Mouse (Mus musculus) gastrocnemius, adult 2 months (tissue): ENCODE data around the gene Cdc42. TPM values are rescaled to one million over a fixed set of nuclear protein-coding genes. Genes with fewer than 3 reads are reported as not detected.

ENCODE experiments used
- DNase-seq: peaks from one replicate; pipeline ENCODE4 v3.0.0; 2022
- H3K27ac ChIP-seq: fragments of 200-600 bp; 2 replicates; pipeline ENCODE4 v1.8.1; 2022; ENCODE audit warnings: mild to moderate bottlenecking
- H3K4me3 ChIP-seq: fragments of 200-600 bp; 2 replicates; pipeline ENCODE4 v1.8.1; 2022; ENCODE audit warnings: mild to moderate bottlenecking, moderate library complexity
- CTCF ChIP-seq: fragments of 200-600 bp; IDR thresholded peaks from 2 replicates; pipeline ENCODE4 v1.8.1; 2022; ENCODE audit warnings: antibody characterized with exemption, mild to moderate bottlenecking, moderate library complexity
- intact Hi-C: fragments of 180-260 bp; cut with DNase I; formaldehyde crosslinking; loops from one replicate; pipeline ENCODE4 v1.15.1; 2025
- total RNA-seq, 2 experiments: library from RNA; stranded (reverse); gene quantifications; 2 replicates each; pipeline ENCODE4 v1.2.3; 2021

Cdc42 gene
- total RNA-seq, 2 experiments from 2014 or later, result 169 to 187 TPM

DNA sequence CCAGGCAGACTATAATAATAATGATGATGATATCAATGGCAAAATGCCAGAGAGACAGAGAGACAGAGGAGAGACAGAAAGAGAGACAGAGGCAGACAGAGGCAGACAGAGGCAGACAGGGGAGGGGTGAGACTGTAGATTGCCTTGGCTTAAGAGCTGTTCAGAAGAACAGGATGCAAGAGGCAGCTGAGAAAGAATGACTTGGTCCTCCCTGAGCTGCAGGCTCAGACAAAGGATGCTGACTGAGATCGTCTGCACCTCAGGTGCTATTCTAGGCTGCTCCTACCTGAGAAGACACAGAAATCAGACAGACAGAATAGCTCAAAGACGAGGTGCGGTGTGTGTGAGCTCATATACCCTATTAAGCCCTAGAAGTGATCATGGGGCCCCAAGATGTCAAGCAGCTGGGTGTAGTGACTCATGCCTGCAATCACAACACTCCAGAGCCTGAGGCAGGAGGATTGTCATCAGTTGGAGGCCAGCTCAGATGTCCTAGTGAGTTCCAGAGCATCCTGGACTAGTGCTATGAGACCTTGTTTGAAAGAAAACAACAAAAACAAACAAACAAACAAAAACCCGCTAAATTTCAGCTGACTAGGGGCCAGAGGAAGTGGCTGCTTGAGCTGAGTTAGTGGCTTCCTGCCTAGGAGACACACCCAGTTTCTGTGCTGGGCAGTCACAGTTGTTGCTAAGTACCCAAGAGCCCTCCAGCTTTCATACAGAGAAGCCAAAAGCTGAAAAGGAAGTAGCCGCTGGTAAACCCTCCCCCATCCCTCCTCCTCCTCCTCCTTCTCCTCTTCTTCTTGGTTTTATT is 10.0 kb upstream of the Cdc42 start:
- DNase-seq, result peak; percentile 57
- Histone ChIP-seq H3K27ac (peak overlapping the region; percentile 82), H3K4me3 (peak overlapping the region; percentile 45)
- no peak for TF ChIP-seq CTCF
- intact Hi-C loops, result no loop called here

DNA sequence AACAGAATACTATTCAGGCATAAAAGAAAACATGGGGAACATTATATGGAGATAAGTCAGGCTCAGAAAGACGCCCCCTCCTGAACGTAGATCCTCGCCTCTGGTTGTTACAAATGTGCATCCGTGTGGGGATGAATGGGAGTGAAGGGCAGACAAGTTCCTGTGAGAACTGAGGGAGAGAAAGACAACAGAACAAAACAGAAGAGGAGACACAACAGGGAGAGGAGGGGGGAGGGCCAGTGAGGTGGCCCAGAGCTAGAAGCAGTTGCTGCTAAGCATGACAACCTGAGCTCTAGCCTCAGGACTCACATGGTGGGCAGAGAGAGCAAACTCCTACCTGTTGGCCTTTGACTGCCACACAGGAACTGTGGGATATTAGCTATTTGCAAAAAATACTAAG is 8.6 kb upstream of the Cdc42 start:
- no peak for TF ChIP-seq CTCF
- DNase-seq, result no peak
- Histone ChIP-seq H3K27ac (no peak overlapping the region), H3K4me3 (no peak overlapping the region)
- intact Hi-C loops, result no loop called here

DNA sequence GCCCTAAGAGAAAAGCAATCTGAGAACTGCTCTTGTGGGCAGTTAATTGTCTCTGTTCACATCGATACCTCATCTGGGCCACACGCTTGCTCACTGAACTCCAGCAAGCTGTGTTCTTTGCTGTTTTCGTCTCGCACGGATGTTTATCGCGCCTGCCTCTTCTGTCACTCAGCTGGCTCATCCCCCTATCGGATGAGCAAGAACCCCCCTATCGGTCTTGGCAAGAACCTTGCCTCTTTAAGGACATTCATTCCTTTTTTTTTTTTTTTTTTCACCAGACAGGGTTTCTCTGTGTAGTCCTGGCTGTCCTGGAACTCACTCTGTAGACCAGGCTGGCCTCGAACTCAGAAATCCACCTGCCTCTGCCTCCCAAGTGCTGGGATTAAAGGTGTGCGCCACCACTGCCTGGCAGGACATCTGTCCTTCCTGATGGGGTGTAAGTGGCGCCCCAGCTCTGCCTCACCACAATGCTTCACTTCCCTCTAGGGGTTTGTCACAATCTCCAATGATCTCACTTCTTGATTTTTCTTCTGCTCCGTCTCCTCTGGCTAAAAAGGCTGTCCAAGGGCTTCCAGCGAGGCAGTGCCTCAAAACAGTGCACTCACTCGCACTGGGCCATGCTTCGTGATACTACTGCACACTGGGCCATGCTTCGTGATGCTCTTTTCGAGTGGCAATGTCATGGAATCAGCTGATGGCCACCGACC is 8.0 kb upstream of the Cdc42 start:
- no peak overlapping the region for H3K27ac ChIP-seq
- intact Hi-C loops, result no loop called here
- DNase-seq, result no peak
- no peak for TF ChIP-seq CTCF
- H3K4me3 ChIP-seq, result no peak overlapping the region

DNA sequence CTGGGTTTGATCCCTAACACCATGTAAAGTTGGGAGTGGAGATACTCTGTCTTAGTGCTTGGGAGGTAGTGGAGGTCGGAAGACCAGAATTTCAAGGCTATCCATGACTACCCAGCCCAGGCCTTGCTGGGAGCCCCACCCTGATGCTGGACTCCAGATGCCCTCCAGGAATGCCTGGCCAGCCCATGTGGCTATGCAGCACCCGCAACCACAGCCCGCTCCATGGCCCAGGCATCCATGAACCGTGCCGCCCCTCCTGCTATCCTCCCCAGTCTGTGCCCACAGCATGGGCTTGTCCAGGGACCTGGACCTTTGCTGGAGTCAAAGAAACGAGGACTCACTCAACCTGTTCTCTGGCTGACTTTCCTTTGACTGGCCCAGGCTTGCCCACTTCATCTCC is 7.3 kb upstream of the Cdc42 start:
- H3K27ac ChIP-seq, result no peak overlapping the region
- H3K4me3 ChIP-seq, result no peak overlapping the region
- intact Hi-C loops, result no loop called here
- no peak for TF ChIP-seq CTCF
- DNase-seq, result no peak

DNA sequence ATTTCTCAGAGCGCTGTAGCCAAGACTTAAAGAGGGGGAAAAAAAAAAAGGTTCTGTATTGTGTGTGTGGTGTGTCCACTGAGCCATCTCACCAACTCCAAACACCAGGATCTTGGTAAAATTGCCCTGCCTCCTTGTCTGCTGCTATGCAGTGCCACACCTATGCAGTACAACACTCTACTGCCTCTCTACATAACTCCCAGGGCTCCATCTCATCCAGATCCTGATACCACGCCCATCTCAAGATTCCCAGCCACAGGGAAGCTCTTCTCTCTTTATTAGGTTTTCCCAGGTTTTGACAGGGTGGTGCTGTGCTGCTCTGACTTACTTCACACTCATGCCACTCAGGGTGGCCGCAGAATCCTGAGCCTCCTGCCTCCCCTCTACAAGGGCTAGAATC is 3.5 kb upstream of the Cdc42 start:
- no peak for TF ChIP-seq CTCF
- intact Hi-C loops, result no loop called here
- DNase-seq, result no peak
- H3K4me3 ChIP-seq, result no peak overlapping the region
- H3K27ac ChIP-seq, result no peak overlapping the region

DNA sequence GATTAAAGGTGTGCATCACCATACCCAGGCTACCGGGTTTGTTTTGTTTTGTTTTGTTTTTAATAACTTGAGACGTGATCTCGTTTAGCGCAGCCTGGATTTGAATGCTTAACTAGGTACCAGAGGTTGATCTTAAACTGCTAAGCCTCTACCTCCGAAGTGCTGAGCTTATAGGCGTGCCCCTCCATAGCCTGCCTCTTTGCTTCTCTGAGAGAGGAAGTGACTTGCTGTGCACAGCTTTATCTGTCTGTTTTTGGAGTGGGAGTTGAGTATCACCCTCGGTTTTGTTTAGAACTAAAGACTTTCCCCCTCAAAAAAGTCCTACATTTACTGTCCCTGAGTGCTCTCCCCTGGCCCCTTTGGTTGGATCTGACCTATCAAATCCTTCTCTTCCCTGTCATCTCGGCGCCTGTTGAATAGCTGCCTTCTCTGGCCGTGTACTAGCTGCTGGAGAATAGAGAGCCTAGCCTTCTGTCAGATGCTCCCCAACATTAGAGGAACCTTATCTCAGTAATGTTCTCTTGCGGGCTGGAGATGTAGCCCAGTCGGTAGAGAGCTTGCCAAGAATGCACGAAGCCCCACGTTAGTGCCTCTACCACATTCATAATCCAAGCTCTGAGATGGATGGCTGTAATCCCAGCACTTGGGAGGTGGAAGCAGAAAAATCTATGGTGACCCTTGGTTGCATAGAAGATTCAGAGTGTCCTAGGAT is 927 bp upstream of the Cdc42 start:
- TF ChIP-seq CTCF, result no peak
- peak overlapping the region; percentile 99 for H3K27ac ChIP-seq
- peak overlapping the region; percentile 92 for H3K4me3 ChIP-seq
- no peak for DNase-seq
- intact Hi-C loops, result no loop called here

DNA sequence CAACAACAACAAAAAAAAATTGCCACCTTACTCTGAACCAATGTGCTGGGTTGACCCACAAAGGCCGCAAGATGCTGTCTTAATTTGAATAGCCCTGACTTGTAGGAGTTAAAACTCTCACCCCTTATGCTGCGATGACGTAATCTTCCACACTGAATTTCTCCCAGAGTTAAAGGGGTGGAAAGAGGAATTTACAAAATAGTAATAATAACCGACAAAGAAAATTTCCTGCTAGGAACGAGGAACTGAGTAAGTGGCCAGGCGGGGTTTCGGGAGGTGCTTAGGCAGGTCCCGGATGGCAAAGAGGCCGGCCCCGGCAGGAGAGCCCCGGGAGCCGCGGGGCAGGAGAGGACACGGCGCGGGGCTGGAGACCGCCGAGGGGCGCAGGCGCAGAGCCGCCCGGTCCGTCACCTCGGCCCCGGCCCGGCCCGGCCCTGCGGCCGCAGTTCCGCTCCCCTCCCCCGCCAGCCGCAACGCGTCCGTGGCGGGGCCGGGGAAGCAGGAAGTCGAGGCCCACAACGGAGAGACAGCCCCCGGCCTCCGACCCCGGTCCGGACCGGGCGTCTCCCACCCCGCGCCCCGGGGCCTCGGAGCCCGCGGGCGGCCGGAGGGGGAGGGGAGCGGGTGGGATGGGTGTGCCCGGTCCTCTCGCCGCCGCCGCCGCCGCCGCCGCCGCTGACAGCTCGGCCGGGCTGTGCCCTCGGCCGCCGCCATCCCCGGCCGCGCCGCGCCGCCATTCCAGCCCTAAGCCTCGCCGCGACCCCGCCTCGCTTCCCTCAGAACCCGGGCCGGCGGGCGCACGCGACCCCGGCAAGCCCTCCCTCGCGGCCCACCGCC is 628 bp downstream of the Cdc42 start:
- TF ChIP-seq CTCF, result no peak
- H3K4me3 ChIP-seq, result peak overlapping the region; percentile 92
- DNase-seq, result peak; percentile 91
- peak overlapping the region; percentile 99 for H3K27ac ChIP-seq
- intact Hi-C loops, result no loop called here

DNA sequence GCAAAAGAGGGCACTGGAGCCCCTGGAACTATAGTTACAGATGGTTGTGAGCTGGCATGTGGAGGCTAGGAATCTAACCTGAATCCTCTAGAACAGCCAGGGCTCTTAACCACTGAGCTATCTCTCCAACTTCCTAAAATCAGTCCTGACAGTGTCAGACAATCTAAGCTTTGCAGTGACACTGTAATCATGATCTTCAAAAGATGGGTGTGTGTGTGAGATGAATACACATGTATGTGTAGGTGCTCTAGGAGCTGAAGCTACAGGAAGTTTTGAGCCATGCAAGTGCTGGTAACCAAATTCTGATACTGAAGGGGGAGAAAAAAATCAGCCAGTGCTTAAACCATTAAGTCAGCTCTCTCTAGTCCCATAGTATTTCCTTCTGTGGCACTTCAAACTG is 6.9 kb downstream of the Cdc42 start:
- no peak overlapping the region for H3K4me3 ChIP-seq
- no peak for DNase-seq
- TF ChIP-seq CTCF, result no peak
- intact Hi-C loops, result no loop called here
- H3K27ac ChIP-seq, result peak overlapping the region; percentile 99; the same call in 1 of the 2 replicates

DNA sequence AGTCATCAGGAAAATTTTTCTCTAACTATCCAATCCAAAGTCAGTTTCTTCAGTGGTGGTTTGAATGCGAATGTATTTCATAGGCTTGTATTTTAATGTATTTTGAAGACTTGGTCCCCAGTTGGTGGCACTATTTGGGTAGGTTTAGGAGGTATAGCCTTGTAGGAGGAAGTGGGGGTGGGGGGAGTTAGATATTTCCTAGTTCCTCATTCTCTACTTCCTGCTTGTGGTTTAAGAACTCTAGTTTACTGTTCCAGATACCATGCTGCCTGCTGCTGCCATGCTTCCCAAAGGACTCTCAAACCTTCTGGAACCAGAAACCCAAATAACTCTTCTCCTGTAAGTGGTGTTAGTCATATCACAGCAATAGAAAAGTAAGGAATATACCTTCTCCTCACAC is 11.7 kb downstream of the Cdc42 start:
- no peak for DNase-seq
- TF ChIP-seq CTCF, result no peak
- no peak overlapping the region for H3K4me3 ChIP-seq
- intact Hi-C loops, result no loop called here
- 0 out of 2 replicates have a peak overlapping the region, but pooled peaks have one; percentile 3 for H3K27ac ChIP-seq

DNA sequence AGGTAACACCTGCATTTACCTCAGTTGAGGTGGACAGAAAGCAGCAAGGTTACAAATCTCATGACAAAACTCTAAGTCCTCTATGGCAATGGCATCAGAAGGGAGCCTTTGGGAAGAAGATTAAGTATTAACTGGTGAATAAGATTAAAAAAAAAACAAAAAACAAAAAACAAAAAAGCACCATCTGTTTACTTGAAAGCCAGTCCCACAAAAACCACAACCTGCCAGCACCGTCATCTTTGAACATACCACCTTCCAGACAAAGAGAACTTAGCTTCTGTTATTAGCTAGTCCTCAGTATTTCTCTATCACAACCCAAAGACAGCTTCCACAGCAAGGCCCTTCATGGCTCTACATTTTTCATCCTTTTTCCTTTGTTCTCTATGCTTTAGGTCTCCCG is 12.4 kb downstream of the Cdc42 start:
- no peak overlapping the region for H3K4me3 ChIP-seq
- intact Hi-C loops, result no loop called here
- TF ChIP-seq CTCF, result no peak
- no peak for DNase-seq
- H3K27ac ChIP-seq, result 0 out of 2 replicates have a peak overlapping the region, but pooled peaks have one; percentile 3

DNA sequence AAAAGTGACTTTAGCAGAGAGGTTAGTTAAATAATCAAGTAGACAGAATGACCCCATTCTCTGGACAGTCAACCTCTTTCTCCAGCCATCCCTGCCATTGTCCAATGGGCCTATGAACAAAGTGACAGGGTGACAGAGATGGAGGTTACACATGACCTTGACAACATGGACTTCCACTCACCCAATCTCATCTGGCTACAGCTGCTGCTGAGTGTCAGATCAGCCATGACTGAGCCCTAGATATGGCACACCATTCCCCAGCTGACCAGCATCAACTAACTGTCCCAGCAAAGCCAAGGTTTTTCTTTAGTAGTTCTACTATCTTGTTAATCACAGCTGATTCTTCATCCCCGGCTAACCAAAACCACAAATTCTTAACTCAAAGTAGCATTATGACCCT is 14.7 kb downstream of the Cdc42 start:
- Histone ChIP-seq H3K27ac (peak overlapping the region; percentile 43; the same call in 1 of the 2 replicates), H3K4me3 (no peak overlapping the region)
- no peak for DNase-seq
- no peak for TF ChIP-seq CTCF
- intact Hi-C loops, result no loop called here

DNA sequence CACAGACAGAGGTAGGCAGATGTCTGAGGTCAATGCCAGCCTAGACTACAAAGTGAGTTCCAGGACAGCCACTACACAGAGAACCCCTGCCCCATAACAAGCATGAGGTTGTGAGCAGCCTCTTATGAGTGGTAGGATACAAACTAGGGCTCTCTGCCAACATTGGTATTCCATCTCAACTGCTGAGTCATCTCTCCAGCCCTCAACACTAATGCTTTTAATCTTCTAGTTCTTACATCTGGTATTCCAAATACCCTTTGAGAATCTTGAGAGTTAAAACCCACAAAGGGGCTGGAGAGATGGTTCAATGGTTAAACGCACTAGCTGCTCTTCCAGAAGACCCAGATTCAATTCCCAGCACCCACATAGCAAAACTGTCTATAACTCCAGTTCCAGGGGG is 18.1 kb downstream of the Cdc42 start:
- no peak for DNase-seq
- Histone ChIP-seq H3K4me3 (peak overlapping the region; percentile 23; the same call in 1 of the 2 replicates), H3K27ac (peak overlapping the region; percentile 72)
- TF ChIP-seq CTCF, result no peak
- intact Hi-C loops, result no loop called here
